Mouse (Mus musculus) retina, adult 2 months (tissue): ENCODE results near the gene Ptprj.

ENCODE experiments used
- DNase-seq: peaks from one replicate; pipeline ENCODE4 v3.0.0-alpha.2; 2012; ENCODE audit warnings: low read depth, low spot score

Gene Ptprj

DNA sequence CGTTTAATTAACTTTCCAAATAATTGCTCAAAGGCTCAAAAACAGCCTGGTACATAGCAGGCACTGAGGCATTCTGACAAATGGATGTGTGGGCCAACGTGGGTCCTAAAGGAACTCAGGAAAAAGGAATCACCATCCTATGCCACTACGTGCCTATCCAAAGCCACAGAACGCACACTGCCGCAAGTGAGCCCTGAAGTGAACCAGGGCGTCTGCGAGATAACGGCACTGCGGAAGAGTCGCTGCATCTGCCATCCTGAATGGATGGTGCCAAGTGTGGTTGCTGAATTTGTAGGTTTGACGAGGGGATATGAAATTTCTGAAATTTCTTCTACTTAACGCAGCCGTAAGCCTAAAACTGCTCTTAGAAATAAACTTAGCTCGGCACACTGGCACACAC is 54.6 kb downstream of the Ptprj start:
- no peak for DNase-seq

GRCm38 (mm10) chr2:90522455-90522854 is 58.0 kb downstream of the Ptprj start:
- DNase-seq: no peak

DNA sequence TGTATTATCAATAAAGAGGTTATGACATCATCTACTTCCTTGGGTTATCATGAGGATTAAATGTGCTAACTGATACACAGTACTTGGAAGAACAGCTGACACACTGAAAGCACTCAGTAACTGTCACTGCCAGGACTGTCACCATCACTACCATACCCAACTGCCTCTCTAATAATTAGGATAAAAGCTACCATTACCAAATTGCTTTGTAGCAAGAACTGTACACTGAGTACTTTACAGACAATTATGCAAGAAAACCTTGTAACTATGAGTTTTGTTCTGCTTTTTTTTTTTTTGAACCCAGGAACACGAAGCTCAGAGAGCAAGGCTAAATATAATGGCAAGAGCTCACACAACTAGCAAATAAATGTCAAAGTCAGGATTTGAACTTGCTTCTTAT is 58.5 kb downstream of the Ptprj start:
- no peak for DNase-seq

- no peak for DNase-seq
These were observed 62.2 kb downstream of the Ptprj start for GRCm38 (mm10) chr2:90518296-90518695.

- no peak for DNase-seq
These were observed 65.5 kb downstream of the Ptprj start for GRCm38 (mm10) chr2:90514969-90515368.

GRCm38 (mm10) chr2:90509268-90509667 is 71.2 kb downstream of the Ptprj start:
- DNase-seq: no peak

DNA sequence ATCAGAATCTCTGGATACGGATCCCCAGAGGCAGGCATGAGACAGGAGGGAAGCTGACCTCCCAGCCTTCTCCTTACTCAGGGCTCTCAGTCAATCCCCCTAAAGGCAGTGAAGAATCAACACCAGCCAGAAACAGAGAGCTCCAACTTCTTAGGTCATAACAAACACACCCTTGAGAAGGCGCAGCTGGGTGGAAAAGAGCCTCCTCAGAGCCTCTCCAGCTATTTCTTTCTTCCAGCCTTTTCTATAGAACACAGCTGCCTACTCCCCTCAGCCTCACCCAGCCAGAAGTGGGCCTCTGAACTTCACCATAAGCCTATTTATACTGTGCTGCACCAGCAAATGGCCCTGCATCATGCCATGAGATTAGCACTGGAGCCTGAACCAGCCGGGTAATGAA is 74.3 kb downstream of the Ptprj start:
- no peak for DNase-seq

DNA sequence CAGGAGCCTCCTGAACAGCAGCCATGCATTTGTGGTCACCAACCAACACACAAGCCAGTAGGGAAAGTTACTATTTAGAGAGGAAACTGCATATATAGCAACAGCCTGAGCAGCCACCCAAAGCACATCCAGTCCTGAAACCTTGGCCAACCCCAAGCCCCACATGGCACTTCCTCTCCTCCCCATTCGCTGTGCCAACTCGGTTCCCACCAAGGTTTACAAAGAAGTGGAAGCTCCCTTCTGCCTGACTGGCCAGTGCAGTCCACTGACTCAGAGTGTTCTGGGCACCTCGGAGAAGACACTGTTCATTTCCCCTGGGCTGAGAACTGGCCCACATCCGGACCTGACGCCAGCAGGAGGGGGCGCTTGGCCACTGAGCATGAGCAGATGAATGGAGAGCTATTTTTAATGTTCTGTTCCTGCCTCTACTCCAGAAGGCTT is 75.7 kb downstream of the Ptprj start:
- no peak for DNase-seq

GRCm38 (mm10) chr2:90503182-90503833 is 77.1 kb downstream of the Ptprj start:
- DNase-seq: no peak

DNA sequence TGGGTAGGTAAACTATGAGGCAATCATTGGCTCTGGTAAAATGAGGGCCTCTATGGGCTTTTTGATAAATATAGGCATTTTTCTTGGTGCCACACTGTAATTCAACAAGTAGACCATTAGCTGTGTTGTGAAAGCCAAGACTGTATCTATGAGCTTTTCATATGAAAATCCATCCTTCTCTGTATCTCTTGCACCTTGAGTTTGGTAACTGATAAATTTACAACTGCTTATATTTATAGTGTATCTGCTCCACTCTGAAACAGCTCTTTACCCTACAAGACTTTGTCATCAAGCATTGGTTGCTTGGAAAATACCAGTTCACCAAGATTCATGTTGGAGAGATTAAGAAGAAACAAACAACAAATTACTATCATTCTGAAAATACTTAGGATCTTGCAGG is 77.7 kb downstream of the Ptprj start:
- DNase-seq: no peak

GRCm38 (mm10) chr2:90501708-90502107 is 78.7 kb downstream of the Ptprj start:
- DNase-seq: no peak

DNA sequence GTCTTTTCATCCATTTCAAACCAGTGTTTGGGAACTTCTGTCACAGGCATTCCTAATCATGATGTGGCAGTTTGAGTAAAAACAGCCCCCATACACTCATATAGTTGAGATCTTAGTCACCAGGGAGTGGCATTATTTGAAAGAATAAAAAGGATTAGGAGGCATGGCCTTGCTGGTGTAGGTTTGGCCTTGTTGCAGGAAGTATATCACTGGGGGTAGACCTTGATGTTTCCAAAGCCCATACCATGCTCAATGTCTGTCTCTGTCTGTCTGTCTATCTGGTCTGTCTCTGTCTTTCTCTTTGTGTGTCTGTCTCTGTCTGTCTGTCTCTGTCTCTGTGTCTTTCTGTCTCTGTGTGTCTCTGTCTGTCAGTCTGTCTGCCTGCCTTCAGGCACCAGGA is 79.6 kb downstream of the Ptprj start:
- no peak for DNase-seq

DNA sequence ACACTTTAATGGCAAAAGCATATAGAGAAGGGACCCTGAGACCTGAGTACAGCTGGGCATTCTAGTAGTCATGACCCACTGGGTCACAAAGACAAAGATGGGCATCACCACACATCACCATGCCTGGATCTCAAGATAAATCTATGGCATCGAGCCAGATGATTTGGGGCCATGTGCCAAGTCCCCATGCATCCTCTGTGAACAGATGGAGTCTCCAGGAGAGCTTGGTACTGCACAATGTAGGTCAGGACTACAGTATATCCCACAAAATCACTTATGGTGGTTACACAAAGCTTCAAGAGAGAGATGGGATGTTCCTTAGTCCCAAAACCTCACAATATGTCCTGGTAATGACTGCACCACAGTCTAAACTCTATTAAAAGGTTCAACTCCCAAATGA is 81.4 kb downstream of the Ptprj start:
- DNase-seq: no peak

DNA sequence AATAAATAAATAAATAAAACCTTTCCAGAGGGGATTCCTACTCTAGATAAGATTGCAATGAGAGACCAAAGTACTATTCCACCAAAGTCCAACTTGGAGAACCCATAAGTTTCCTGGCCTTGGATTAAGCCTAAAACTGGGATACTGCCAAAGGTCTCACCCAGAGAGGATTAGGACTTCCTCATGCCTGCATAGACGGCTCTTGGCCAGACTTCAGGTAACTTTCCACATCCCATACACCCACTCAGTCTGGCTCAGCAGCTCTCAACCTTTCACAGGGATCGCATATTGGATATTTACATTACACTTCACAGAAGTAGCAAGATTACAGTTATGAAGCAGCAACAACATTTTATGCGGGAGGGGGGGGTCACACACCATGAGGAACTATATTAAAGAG is 82.9 kb downstream of the Ptprj start:
- DNase-seq: no peak

GRCm38 (mm10) chr2:90496680-90497074 is 83.8 kb downstream of the Ptprj start:
- DNase-seq: no peak

DNA sequence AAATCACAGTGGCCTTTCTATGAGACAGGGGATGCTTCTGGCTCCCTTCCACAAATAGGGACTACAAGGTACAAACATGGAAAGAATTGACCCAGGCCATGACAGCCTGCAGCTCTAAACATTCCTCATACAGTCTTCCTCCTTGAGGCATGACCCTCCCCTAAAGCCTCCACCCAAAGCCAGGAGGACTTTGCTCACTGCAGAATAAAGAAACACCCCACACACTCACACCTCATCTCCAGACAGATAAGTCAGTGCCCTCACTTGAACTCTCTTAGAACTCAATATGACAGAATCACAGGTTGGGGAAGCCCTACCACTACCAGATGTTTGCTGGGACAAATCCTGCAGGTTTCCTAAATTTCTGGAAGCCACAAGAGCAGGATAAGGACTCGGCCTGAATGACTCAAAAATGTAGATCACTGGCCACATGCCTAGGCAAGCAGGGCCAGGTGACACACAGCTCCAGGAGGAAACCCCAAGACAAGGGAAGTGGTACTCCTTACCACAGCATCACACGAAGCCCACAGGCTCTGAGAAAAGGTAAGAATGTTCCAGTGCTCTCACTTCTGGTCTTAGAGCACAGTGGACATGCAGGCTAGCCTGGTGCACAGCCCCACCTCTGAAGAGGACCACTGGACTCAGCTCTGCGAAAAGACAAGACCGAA is 84.3 kb downstream of the Ptprj start:
- no peak for DNase-seq

- DNase-seq: peak; percentile 22
These were observed 90.0 kb downstream of the Ptprj start for GRCm38 (mm10) chr2:90490279-90491046.

DNA sequence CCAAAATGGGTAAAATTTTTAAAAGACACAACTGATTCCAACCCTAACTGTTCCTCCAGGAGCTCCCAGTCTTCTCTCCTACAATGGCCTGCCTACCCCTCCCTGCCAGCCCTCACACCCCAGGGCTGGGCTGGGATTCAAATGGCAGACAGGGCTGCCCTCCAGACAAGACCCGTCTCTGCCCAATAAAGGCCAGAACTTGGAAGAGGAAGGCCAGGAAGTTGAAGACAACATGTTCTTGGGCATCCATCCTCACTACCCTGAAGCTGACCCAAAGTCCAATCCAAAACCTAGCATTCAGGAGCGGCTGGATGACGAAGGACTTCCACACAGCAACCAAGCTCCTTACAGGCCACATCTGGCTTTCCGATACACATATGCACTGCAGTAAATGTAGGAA is 90.6 kb downstream of the Ptprj start:
- DNase-seq: no peak

- DNase-seq: no peak
These were observed 91.5 kb downstream of the Ptprj start for GRCm38 (mm10) chr2:90488690-90489590.

DNA sequence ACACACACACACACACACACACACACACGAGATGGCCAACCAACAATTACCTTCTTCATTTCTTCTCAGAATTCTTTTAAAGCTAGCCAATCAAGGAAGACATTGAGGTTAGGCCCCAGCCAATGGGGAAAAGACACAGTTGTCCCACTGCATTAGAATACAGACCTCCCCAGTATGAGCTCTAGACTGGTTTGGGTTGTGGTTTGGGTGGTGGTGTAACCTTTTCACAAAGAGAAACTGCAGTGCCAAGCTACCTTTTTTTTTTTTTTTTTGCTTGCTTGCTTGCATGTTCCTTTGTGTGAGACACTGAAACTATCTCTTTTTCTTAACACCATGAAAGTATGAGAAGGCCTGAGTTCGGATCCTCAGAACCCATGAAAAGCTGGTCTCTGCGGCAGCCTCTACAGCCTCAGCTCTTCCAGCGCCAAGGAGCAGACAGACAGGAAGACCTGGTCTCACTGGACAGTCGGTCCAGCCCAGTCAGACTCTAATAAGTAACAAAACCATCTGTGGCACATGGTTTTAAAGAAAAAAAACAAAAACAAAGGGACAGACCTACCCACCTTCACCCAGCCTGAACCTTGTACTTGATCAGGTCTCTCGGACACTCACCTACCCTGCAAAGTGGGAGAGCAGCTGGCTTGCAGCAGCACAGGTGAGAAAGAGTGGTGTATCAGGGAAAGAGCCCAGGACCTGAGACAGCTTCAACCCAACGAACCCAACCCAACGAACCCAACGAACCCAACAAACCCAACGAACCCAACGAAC is 92.8 kb downstream of the Ptprj start:
- DNase-seq: no peak

- DNase-seq: no peak
These were observed 94.2 kb downstream of the Ptprj start for GRCm38 (mm10) chr2:90486226-90486755.
